Mouse (Mus musculus) C2C12 (cell line): ENCODE results near the gene Arhgap30. TPM values are rescaled to one million over a fixed set of nuclear protein-coding genes. Genes with fewer than 3 reads are reported as not detected.

Experiments used
- H3K27me3 ChIP-seq: one replicate; pipeline ENCODE4 v1.6.1; 2011; ENCODE audit not compliant: control insufficient read depth, insufficient read depth, insufficient read length
- H3K36me3 ChIP-seq: one replicate; pipeline ENCODE4 v1.6.1; 2011; ENCODE audit not compliant: control insufficient read depth, insufficient read depth
- H3K4me3 ChIP-seq: one replicate; pipeline ENCODE4 v1.5.1; 2011; ENCODE audit warnings: mild to moderate bottlenecking, control low read depth; ENCODE audit not compliant: poor library complexity, insufficient read depth, severe bottlenecking
- H3K79me2 ChIP-seq: one replicate; pipeline ENCODE4 v1.6.1; 2011; ENCODE audit not compliant: control insufficient read depth, insufficient read depth
- H3K79me3 ChIP-seq: one replicate; pipeline ENCODE4 v1.6.1; 2011; ENCODE audit warnings: low read depth, control low read depth
- H3ac ChIP-seq: one replicate; pipeline ENCODE3; 2011; ENCODE audit warnings: low read depth; ENCODE audit not compliant: control insufficient read depth, insufficient read length
- CEBPB ChIP-seq: IDR thresholded peaks from one replicate; pipeline ENCODE4 v1.6.1; 2011; ENCODE audit warnings: low read depth, mild to moderate bottlenecking, control low read depth, moderate library complexity
- CTCF ChIP-seq: IDR thresholded peaks from one replicate; pipeline ENCODE4 v1.5.1; 2011; ENCODE audit not compliant: control insufficient read depth, insufficient read depth, insufficient read length
- FOSL1 ChIP-seq: IDR thresholded peaks from one replicate; pipeline ENCODE4 v1.8.0; 2011; ENCODE audit warnings: mild to moderate bottlenecking, low read length; ENCODE audit not compliant: poor library complexity, insufficient read depth, severe bottlenecking
- MAX ChIP-seq: IDR thresholded peaks from one replicate; pipeline ENCODE4 v1.6.1; 2011; ENCODE audit warnings: mild to moderate bottlenecking, control low read depth
- MYOD1 ChIP-seq: IDR thresholded peaks from one replicate; pipeline ENCODE4 v1.6.1; 2011; ENCODE audit warnings: low read depth; ENCODE audit not compliant: control insufficient read depth, insufficient read length
- MYOG ChIP-seq: IDR thresholded peaks from one replicate; pipeline ENCODE4 v1.6.1; 2011; ENCODE audit not compliant: control insufficient read depth, insufficient read length; ENCODE audit errors: extremely low read depth
- USF1 ChIP-seq: IDR thresholded peaks from one replicate; pipeline ENCODE4 v1.6.1; 2011; ENCODE audit warnings: low read depth, mild to moderate bottlenecking, control low read depth, moderate library complexity
- polyA plus RNA-seq: library from polyadenylated mRNA; unstranded; fragments of >200 nt; fragmentation: generic; extraction: Trizol; gene quantifications from one replicate; pipeline ENCODE4 v1.2.1, GENCODE M21; 2012; ENCODE audit warnings: missing spikeins

The Arhgap30 gene
- polyA plus RNA-seq, 1 experiment = 0.05 TPM

DNA sequence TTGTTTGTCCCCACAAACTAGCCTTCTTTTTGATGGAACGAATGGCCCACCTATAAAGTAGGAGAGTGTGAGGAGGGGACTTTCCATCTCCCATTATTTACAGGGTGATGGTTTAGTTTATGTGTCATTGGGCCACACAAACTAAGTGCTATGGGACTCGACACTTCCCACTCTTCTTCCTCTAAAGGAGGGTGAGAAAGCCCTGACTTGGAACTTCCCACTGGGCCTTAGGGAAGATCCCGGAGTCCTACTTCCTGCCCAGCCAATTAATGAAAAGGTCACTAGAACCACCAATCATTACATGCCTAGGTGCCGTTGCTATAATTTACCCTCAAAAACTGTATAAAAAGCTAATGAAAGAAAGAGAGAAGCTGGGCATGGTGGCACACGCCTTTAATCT, 43.4 kb downstream of the Arhgap30 start:
- no peaks in the 10 kb centered on the region for H3K79me2 ChIP-seq
- H3K79me3 ChIP-seq = no peaks in the 10 kb centered on the region
- H3K4me3 ChIP-seq = no peak overlapping the region
- H3K27me3 ChIP-seq = no peaks in the 10 kb centered on the region
- H3ac ChIP-seq = no peak overlapping the region
- no peaks in the 10 kb centered on the region for H3K36me3 ChIP-seq
- TF ChIP-seq USF1 = no peak
- TF ChIP-seq MYOG = no peak
- TF ChIP-seq MAX = no peak
- no peak for TF ChIP-seq MYOD1
- TF ChIP-seq CEBPB = no peak
- TF ChIP-seq CTCF = no peak
- no peak for TF ChIP-seq FOSL1

DNA sequence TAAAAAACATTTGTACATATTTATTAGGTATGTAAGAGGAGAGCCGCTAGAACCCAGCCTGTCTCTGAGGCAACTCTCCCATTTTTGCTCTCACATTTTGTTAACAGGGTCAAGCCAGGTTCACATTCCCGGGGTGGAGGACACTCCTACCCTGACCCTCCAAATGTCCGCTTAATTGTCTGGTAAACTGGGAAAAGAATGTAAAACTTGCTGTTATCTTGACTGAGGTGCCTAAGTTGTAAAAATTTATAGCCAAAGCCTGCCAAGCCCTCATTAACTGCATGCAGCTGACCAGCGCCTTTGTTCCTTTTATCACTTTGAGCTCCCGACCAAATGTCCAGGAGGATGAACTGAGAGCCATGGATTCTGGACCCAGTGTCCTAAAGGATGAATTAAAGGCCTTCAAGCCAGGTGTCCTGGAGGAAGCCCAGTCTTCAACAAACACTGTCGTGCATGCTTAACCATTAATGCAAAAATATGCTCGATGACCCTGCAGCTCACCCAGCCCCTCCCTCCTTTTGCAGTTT, 46.6 kb downstream of the Arhgap30 start:
- Histone ChIP-seq H3ac (no peak overlapping the region), H3K79me3 (no peaks in the 10 kb centered on the region), H3K79me2 (no peaks in the 10 kb centered on the region), H3K36me3 (no peaks in the 10 kb centered on the region), H3K4me3 (no peak overlapping the region), H3K27me3 (no peaks in the 10 kb centered on the region)
- TF ChIP-seq FOSL1 = no peak
- no peak for TF ChIP-seq MYOD1
- no peak for TF ChIP-seq USF1
- TF ChIP-seq CEBPB = no peak
- TF ChIP-seq CTCF = no peak
- no peak for TF ChIP-seq MYOG
- TF ChIP-seq MAX = no peak

DNA sequence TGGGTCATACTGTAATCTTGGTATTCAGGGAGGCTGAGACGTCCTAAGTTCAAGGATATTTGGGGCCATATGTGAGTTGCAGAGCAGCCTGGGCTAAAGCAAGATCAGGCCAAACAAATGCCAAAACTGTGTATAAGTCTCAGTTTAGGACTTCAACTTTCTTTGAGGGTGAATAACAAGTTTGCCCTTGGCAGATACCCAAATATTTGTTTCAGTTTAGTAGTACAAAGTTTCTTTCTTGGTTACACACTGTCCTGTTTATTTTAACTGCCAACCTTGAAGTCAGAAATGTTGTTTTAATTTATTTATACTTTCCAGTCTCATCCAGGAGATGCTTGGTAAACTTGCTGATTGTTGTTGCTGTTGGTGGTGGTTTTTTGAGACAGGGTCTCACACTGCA, 47.2 kb downstream of the Arhgap30 start:
- no peak overlapping the region for H3ac ChIP-seq
- no peaks in the 10 kb centered on the region for H3K27me3 ChIP-seq
- H3K36me3 ChIP-seq = no peaks in the 10 kb centered on the region
- no peaks in the 10 kb centered on the region for H3K79me3 ChIP-seq
- H3K79me2 ChIP-seq = no peaks in the 10 kb centered on the region
- no peak for TF ChIP-seq MAX
- TF ChIP-seq CTCF = no peak
- no peak overlapping the region for H3K4me3 ChIP-seq

DNA sequence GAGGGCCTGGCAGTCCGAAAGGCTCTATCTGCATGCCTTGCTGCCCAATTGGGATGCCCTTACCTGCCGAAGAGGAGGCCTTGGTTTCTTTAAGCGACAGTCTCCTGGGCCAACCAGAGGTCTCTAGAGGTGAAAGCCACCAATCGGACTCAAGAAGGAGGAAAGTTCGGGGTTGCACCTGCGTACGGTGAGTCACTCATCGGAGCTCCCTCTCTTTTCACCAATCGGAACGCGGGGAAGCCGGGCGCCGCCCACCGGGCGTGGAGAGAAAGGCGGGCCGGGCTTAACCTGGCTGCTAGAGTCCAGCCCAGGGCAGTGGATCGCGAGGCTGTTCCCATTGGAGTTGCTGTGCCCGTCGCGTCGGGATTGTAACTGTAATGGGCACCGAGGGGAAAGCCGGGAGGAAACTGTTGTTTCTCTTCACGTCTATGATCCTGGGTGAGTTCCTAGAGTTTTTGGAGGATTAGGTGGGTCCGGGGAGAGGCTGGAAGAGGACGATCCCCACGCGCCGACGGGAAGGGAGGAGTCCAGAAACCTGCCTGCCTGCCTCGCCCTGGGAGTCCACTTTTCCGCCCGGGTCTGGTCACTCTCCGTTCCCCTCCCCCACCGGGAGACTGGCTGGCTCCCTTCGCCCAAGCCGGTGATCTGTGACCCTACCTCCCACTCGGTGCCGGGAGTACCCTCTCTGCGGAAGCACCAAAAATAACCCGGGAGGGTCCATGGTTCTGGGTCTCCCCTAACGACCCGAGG, 48.7 kb downstream of the Arhgap30 start, which contains the start of gene F11r:
Gene F11r (plus strand): TSS at position 272 of the 750 bp plus-strand sequence.
- Histone ChIP-seq H3K4me3 (peak within 1 kb of the TSS; percentile 31), H3K27me3 (no peaks in the 10 kb centered on the region), H3K36me3 (no peaks in the 10 kb centered on the region), H3K79me3 (no peaks in the 10 kb centered on the region), H3ac (peak within 1 kb of the TSS; percentile 57), H3K79me2 (no peaks in the 10 kb centered on the region)
- TF ChIP-seq CTCF = no peak
- TF ChIP-seq FOSL1 = no peak
- TF ChIP-seq MAX = no peak
- no peak for TF ChIP-seq MYOG
- TF ChIP-seq CEBPB = no peak
- no peak for TF ChIP-seq USF1
- TF ChIP-seq MYOD1 = no peak

DNA sequence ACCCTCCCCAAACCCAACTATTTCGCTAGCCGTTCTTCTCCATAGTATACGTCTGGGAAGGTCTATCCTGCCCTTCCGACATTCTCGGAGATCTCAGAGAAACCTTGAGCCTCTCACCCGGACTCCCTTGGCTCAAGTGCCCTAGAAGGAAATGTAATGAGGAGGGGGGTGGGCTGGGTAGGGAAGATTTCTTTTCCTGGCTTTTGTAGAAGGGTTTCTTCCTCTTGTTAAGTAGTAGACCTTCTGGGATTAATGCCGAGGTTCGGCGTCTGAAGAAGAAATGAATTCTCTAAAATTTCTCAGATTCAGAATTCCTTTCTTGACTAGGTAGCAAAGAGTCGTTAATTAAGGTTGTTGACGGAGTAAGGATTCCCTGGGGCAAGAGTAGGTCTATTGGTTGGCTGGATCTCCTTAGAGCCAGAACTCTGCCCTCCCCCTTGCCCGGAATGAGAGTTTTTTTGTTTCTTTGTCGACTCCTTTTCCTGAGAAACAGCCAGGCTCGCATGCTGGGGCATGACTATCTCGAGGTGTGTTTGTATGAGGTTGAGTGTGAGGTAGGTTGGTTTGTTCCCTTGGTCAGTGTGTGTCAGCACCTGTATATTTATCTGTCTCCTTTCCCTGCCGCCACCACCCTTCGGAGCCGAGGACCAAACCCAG, 49.4 kb downstream of the Arhgap30 start:
- TF ChIP-seq MYOD1 (no peak), FOSL1 (no peak), MAX (no peak), USF1 (no peak), CEBPB (no peak), MYOG (no peak), CTCF (no peak)
- H3K79me2 ChIP-seq = no peaks in the 10 kb centered on the region
- peak overlapping the region; percentile 31 for H3K4me3 ChIP-seq
- H3K36me3 ChIP-seq = no peaks in the 10 kb centered on the region
- H3K79me3 ChIP-seq = peaks cover 2% of the 10 kb centered on the region
- H3ac ChIP-seq = peak overlapping the region; percentile 57
- no peaks in the 10 kb centered on the region for H3K27me3 ChIP-seq

DNA sequence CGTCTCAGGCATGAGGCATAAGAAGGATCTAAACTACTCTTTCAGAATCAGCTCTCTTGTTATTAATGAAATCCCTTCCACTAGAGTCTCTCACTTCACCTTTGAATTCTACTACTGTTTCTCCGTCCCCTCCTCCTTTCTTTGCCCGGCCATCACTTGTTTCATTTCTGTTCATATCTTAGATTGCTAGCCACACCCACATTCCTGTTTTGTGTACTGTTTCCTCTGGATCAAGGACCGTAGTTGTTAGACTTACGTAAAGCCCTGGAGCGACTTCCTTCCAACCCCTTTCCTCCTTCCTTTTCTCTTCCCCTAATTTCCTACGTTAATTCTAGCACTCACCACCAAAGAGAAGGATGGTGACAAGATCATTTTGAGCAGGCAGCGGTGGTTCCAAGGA, 50.3 kb downstream of the Arhgap30 start:
- H3K4me3 ChIP-seq = no peak overlapping the region
- TF ChIP-seq USF1 = no peak
- TF ChIP-seq MYOD1 = no peak
- no peak for TF ChIP-seq CEBPB
- TF ChIP-seq FOSL1 = no peak
- TF ChIP-seq CTCF = no peak
- TF ChIP-seq MYOG = no peak

More for the DNA sequence above, 50.3 kb downstream of the Arhgap30 start:
- no peak overlapping the region for H3ac ChIP-seq
- no peaks in the 10 kb centered on the region for H3K79me2 ChIP-seq
- H3K36me3 ChIP-seq = no peaks in the 10 kb centered on the region
- no peaks in the 10 kb centered on the region for H3K27me3 ChIP-seq
- H3K79me3 ChIP-seq = peaks cover 2% of the 10 kb centered on the region
